Mouse (Mus musculus) CH12.LX (cell line): Measurements from ENCODE around the gene Swt1. TPM values are rescaled to one million over a fixed set of nuclear protein-coding genes. Genes with fewer than 3 reads are reported as not detected.
A peak's percentile ranks its signal among the peaks of the same experiment; 100 is the strongest.

Experiments used
- DNase-seq: peaks from one replicate; pipeline ENCODE4 v3.0.0-alpha.2; 2013; ENCODE audit errors: extremely low read depth
- H3K27ac ChIP-seq: 2 replicates; pipeline ENCODE4 v1.5.1; 2012; ENCODE audit warnings: low read depth, mild to moderate bottlenecking, control low read depth, moderate library complexity; ENCODE audit not compliant: insufficient read depth
- H3K27me3 ChIP-seq: replicated peaks from 2 replicates; pipeline ENCODE3; 2012; ENCODE audit warnings: inconsistent platforms
- H3K36me3 ChIP-seq, 2 experiments: replicated peaks in 1 of 2; 2 replicates each; pipeline versions ENCODE3 to v1.6.1; 2012; ENCODE audit warnings: inconsistent platforms in 1 of 2, low read length in 1 of 2, mild to moderate bottlenecking in 1 of 2, mixed read lengths in 1 of 2, moderate library complexity in 1 of 2; ENCODE audit not compliant: control insufficient read depth in 1 of 2, insufficient read depth in 1 of 2
- H3K4me1 ChIP-seq, 2 experiments: 2 replicates each; pipeline ENCODE4 v1.6.1; 2012; ENCODE audit warnings: inconsistent platforms in 1 of 2, moderate library complexity in 1 of 2; ENCODE audit not compliant: insufficient read depth in 2 of 2, control insufficient read depth in 1 of 2
- H3K4me2 ChIP-seq: 2 replicates; pipeline ENCODE4 v1.6.1; 2012; ENCODE audit warnings: low read depth, mild to moderate bottlenecking, control low read depth; ENCODE audit not compliant: poor library complexity, insufficient read depth, severe bottlenecking
- H3K4me3 ChIP-seq, 3 experiments: fragments of 150-350 bp in 1 of 3; sonication (generic) in 1 of 3; replicated peaks in 1 of 3; 2 replicates each; pipeline versions ENCODE3 to v1.5.1; 2011 to 2012; ENCODE audit warnings: low read depth in 2 of 3, low read length in 2 of 3, mild to moderate bottlenecking in 2 of 3, moderate library complexity in 2 of 3, control low read depth in 1 of 3, improper control_type of control experiment in 1 of 3, inconsistent platforms in 1 of 3, mixed read lengths in 1 of 3; ENCODE audit not compliant: poor library complexity in 1 of 3
- H3K79me2 ChIP-seq: replicated peaks from 2 replicates; pipeline ENCODE4 v1.6.1; 2012; ENCODE audit warnings: mild to moderate bottlenecking, moderate library complexity; ENCODE audit not compliant: control insufficient read depth, poor library complexity, insufficient read depth, severe bottlenecking; ENCODE audit errors: extremely low read depth
- H3K9ac ChIP-seq: 2 replicates; pipeline ENCODE4 v1.6.1; 2012; ENCODE audit warnings: low read depth, mild to moderate bottlenecking, control low read depth, moderate library complexity; ENCODE audit not compliant: insufficient read depth
- H3K9me3 ChIP-seq: replicated peaks from 2 replicates; pipeline ENCODE3; 2012; ENCODE audit warnings: low read length, inconsistent platforms, mixed read lengths
- CHD2 ChIP-seq: IDR thresholded peaks from 2 replicates; pipeline ENCODE4 v1.6.1; 2011; ENCODE audit warnings: low read length, improper control_type of control experiment
- CTCF ChIP-seq, 2 experiments: IDR thresholded peaks in 1 of 2; conservative IDR thresholded peaks in 1 of 2; 2 replicates each; pipeline ENCODE4 v1.5.1; 2011 to 2012; ENCODE audit warnings: low read depth in 2 of 2, low read length in 2 of 2, improper control_type of control experiment in 1 of 2, inconsistent platforms in 1 of 2, mild to moderate bottlenecking in 1 of 2, moderate library complexity in 1 of 2
- ELF1 ChIP-seq: IDR thresholded peaks from 2 replicates; pipeline ENCODE4 v1.6.1; 2014; ENCODE audit warnings: low read depth, mild to moderate bottlenecking, inconsistent platforms, low read length, improper control_type of control experiment
- GABPA ChIP-seq: IDR thresholded peaks from 2 replicates; pipeline ENCODE4 v1.6.1; 2012; ENCODE audit warnings: low read depth, low read length, improper control_type of control experiment, inconsistent platforms; ENCODE audit not compliant: insufficient replicate concordance
- HCFC1 ChIP-seq: IDR thresholded peaks from 2 replicates; pipeline ENCODE4 v1.6.1; 2012; ENCODE audit warnings: low read depth, mild to moderate bottlenecking, inconsistent platforms, low read length, improper control_type of control experiment
- IRF4 ChIP-seq: IDR thresholded peaks from 2 replicates; pipeline ENCODE4 v1.6.1; 2014; ENCODE audit warnings: low read depth, mild to moderate bottlenecking, inconsistent platforms, low read length, improper control_type of control experiment
- JUN ChIP-seq: IDR thresholded peaks from 2 replicates; pipeline ENCODE4 v1.6.1; 2011; ENCODE audit warnings: low read depth, mild to moderate bottlenecking, low read length, improper control_type of control experiment, moderate library complexity; ENCODE audit not compliant: insufficient read depth
- JUND ChIP-seq: conservative IDR thresholded peaks from 2 replicates; pipeline ENCODE4 v1.6.1; 2011; ENCODE audit warnings: low read depth, low read length, improper control_type of control experiment
- KAT2A ChIP-seq: IDR thresholded peaks from 2 replicates; pipeline ENCODE4 v1.6.1; 2012; ENCODE audit warnings: low read length, improper control_type of control experiment, inconsistent platforms; ENCODE audit not compliant: insufficient replicate concordance
- MAX ChIP-seq: IDR thresholded peaks from 2 replicates; pipeline ENCODE4 v1.6.1; 2011; ENCODE audit warnings: low read length, improper control_type of control experiment
- NELFE ChIP-seq: IDR thresholded peaks from 2 replicates; pipeline ENCODE4 v1.6.1; 2011; ENCODE audit warnings: low read depth, low read length, improper control_type of control experiment
- NRF1 ChIP-seq: IDR thresholded peaks from 2 replicates; pipeline ENCODE4 v1.6.1; 2014; ENCODE audit warnings: low read depth, mild to moderate bottlenecking, inconsistent platforms, low read length, improper control_type of control experiment, moderate library complexity
- POLR2AphosphoS2 ChIP-seq: IDR thresholded peaks from 2 replicates; pipeline ENCODE4 v1.6.1; 2011; ENCODE audit warnings: low read depth, low read length, improper control_type of control experiment
- SIN3A ChIP-seq: IDR thresholded peaks from 2 replicates; pipeline ENCODE4 v1.6.1; 2012; ENCODE audit warnings: low read length, improper control_type of control experiment, inconsistent platforms
- SMC3 ChIP-seq: IDR thresholded peaks from 2 replicates; pipeline ENCODE4 v1.6.1; 2011; ENCODE audit warnings: low read depth, low read length, improper control_type of control experiment
- TBP ChIP-seq: conservative IDR thresholded peaks from 2 replicates; pipeline ENCODE4 v1.6.1; 2011; ENCODE audit warnings: low read depth, low read length, improper control_type of control experiment
- UBTF ChIP-seq: IDR thresholded peaks from 2 replicates; pipeline ENCODE4 v1.6.1; 2012; ENCODE audit warnings: low read depth, mild to moderate bottlenecking, inconsistent platforms, low read length, improper control_type of control experiment, moderate library complexity
- USF1 ChIP-seq: IDR thresholded peaks from 2 replicates; pipeline ENCODE4 v1.6.1; 2014; ENCODE audit warnings: low read depth, mild to moderate bottlenecking, inconsistent platforms, low read length, improper control_type of control experiment
- USF2 ChIP-seq: conservative IDR thresholded peaks from 2 replicates; pipeline ENCODE4 v1.6.1; 2011; ENCODE audit warnings: low read depth, low read length, improper control_type of control experiment
- ZC3H11A ChIP-seq: IDR thresholded peaks from 2 replicates; pipeline ENCODE4 v1.6.1; 2012; ENCODE audit warnings: low read depth, mild to moderate bottlenecking, inconsistent platforms, low read length, improper control_type of control experiment
- ZKSCAN1 ChIP-seq: IDR thresholded peaks from 2 replicates; pipeline ENCODE4 v1.6.1; 2012; ENCODE audit warnings: low read depth, inconsistent platforms, low read length, improper control_type of control experiment, borderline replicate concordance
- ZMIZ1 ChIP-seq: IDR thresholded peaks from 2 replicates; pipeline ENCODE4 v1.6.1; 2012; ENCODE audit warnings: low read depth, mild to moderate bottlenecking, inconsistent platforms, low read length, improper control_type of control experiment
- ZNF384 ChIP-seq: IDR thresholded peaks from 2 replicates; pipeline ENCODE4 v1.6.1; 2012; ENCODE audit warnings: low read depth, low read length, improper control_type of control experiment, inconsistent platforms
- dilution Hi-C: fragments of 300-500 bp; cut with MboI; formaldehyde crosslinking; loops from 2 replicates; pipeline ENCODE4 v1.14.3; 2020; ENCODE audit warnings: low sequenced_read_pairs; ENCODE audit not compliant: extremely low pct_unique_long_range_greater_than_20kb, extremely low pct_ligation_motif_present
- in situ Hi-C: fragments of 300-500 bp; cut with MboI; formaldehyde crosslinking; loops from 3 replicates; pipeline ENCODE4 v1.14.3; 2019; ENCODE audit warnings: low sequenced_read_pairs, low pct_ligation_motif_present, low pct_unique_long_range_greater_than_20kb, mixed read lengths
- polyA plus RNA-seq: library from polyadenylated mRNA; unstranded; fragments of >175 nt; gene quantifications from 2 replicates; pipeline ENCODE4 v1.2.1, GENCODE M21; 2012; ENCODE audit warnings: low read depth; ENCODE audit not compliant: insufficient read length
- total RNA-seq, 2 experiments: library from RNA; depleted of rRNA; stranded (reverse); fragments of 300-350 nt in 1 of 2; fragments of >200 nt in 1 of 2; gene quantifications; 2 replicates each; pipeline ENCODE4 v1.2.3; 2012 to 2014

The Swt1 gene
- total and polyA plus RNA-seq, 3 experiments, result 8.0 to 19.6 (median 14.8) TPM

GRCm38 (mm10) chr1:151429316-151429715, 1.1 kb upstream of the Swt1 start:
- Histone ChIP-seq H3K4me1 (peaks cover 0 to 29% of the 10 kb centered on the region in 2 experiments; a peak in 3 of 4 replicates), H3K27me3 (no peaks in the 10 kb centered on the region), H3K9ac (peak overlapping the region; percentile 97), H3K9me3 (no peaks in the 10 kb centered on the region), H3K36me3 (peaks cover 6 to 16% of the 10 kb centered on the region in 2 experiments), H3K27ac (peak overlapping the region; percentile 75; the same call in 1 of the 2 replicates), H3K4me2 (peak overlapping the region; percentile 25; the same call in 1 of the 2 replicates), H3K4me3 (peak overlapping the region; percentile 74 to 91 (median 88)), H3K79me2 (peaks cover 37% of the 10 kb centered on the region)
- TF ChIP-seq ZC3H11A, result no peak
- TF ChIP-seq TBP, result 0 out of 2 replicates have a peak, but pooled peaks have one; percentile 22
- peak; percentile 15 for DNase-seq
- in situ Hi-C loops (no loop called here), dilution Hi-C loops (no loop called here)

GRCm38 (mm10) chr1:151427888-151428262, 380 bp downstream of the Swt1 start:
- Histone ChIP-seq H3K27ac (peak overlapping the region; percentile 58; the same call in 1 of the 2 replicates), H3K27me3 (no peaks in the 10 kb centered on the region), H3K9me3 (no peaks in the 10 kb centered on the region), H3K79me2 (peaks cover 37% of the 10 kb centered on the region), H3K4me3 (peak overlapping the region; percentile 81 to 91 (median 88)), H3K4me1 (peaks cover 0 to 27% of the 10 kb centered on the region in 2 experiments; a peak in 3 of 4 replicates), H3K9ac (peak overlapping the region; percentile 63), H3K4me2 (peak overlapping the region; percentile 94; the same call in 1 of the 2 replicates), H3K36me3 (peaks cover 0 to 5% of the 10 kb centered on the region in 2 experiments)
- dilution Hi-C loops, result no loop called here
- peak; percentile 35 for DNase-seq
- in situ Hi-C loops, result no loop called here
- peak; percentile 64 for TF ChIP-seq UBTF
- peak; percentile 57; the same call in 1 of the 2 replicates for TF ChIP-seq MAX
- no peak for TF ChIP-seq SIN3A

DNA sequence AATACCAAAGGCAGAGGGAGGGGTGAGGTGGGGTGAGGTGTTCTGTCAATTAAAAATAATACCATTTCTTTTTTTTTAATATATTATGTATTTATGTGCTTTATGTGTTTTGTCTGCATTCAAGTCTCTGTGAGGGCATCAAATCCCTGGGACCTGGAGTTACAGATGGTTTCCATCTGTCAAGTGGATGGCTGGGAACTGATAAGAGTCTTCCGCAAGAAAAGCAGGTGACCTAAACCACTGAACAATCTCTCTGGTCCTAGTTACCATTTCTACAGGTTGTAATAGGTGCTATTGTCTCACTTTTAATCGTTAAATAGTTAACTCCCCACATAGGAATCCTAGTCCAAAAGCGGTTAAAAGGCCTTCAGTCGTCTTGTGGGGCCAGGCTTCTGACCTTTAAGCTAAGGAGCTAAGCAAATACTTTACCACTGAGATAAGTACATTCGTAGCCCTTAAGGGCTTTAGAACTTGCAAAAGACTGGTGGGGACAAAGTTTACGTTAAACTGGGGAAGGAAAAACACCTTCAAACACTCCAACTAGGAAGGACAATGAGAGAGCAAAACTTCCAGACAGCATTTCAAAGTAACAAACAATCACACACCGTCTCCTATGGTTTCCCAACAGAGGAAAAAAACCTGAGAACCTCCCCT, 1.2 kb downstream of the Swt1 start:
- in situ Hi-C loops (no loop called here), dilution Hi-C loops (no loop called here)
- Histone ChIP-seq H3K27me3 (no peaks in the 10 kb centered on the region), H3K4me3 (peak overlapping the region; percentile 81 to 91 (median 88)), H3K9me3 (no peaks in the 10 kb centered on the region), H3K4me2 (peak overlapping the region; percentile 94), H3K4me1 (peaks cover 0 to 23% of the 10 kb centered on the region in 2 experiments; a peak in 3 of 4 replicates), H3K36me3 (peaks cover 4 to 9% of the 10 kb centered on the region in 2 experiments), H3K9ac (peak overlapping the region; percentile 63), H3K79me2 (peaks cover 36% of the 10 kb centered on the region), H3K27ac (no peak overlapping the region)
- TF ChIP-seq ZNF384 (no peak), ELF1 (no peak), JUN (no peak), KAT2A (no peak), JUND (no peak), CTCF (conservative IDR thresholded peaks at IDR 0.05 in 1 of 2, IDR thresholded peaks at IDR 0.05 in 1 of 2; ENCODE audit: low read depth in 2 of 2, low read length in 2 of 2) (no peak), CHD2 (no peak), SMC3 (no peak), USF2 (no peak), ZKSCAN1 (no peak), USF1 (no peak), NELFE (no peak), UBTF (no peak), GABPA (no peak), HCFC1 (no peak), MAX (no peak), NRF1 (no peak), ZMIZ1 (no peak), IRF4 (no peak), POLR2AphosphoS2 (no peak)
- DNase-seq, result no peak
